ENCODE assay signal across 11 mouse cellular contexts in the genomic region with DNA sequence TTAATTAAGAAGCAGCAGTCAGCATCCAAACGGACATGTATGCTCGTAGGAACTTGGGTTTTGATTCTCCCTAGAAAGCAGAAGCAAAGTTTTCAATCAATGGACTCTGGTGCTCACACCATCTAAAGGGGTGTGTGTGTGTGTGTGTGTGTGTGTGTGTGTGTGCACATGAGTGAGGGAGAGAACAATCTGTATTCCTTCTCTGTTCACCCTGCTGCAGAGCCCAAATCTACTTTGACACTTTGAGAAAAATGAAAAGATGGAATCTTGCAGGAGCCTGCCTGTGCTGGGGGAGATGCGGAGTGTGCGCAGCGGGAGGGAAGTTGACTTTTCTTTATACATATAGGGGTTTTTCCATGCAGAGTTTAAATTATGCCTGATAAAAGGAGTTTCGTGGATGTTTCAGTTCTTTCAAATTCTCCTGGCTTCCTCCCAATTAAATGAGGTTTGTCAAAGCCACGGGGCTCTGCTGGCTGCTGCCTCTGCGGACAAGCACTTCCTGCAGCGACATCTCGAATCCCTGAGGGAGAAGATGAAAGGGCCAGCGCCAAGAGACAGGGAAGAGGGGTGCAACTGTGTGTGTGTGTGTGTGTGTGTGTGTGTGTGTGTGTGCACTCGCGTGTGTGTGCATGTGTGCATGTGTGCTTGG.
DNase-seq lines count a peak whose midpoint lies in the region; ATAC-seq and TF ChIP-seq lines count a peak whose summit lies in the region.
"Had no signal": no experiment of that assay in that cellular context is flagged by ENCODE, and none has a peak within 500 bp of the region (broad histone marks: within the 10 kb centered on the region; RNA-seq: fewer than 3 reads in every experiment).

No protein-coding gene starts in this region.

- no peaks in the 10 kb centered on the region for H3K27me3 ChIP-seq in lung, embryonic 14.5 days (ENCODE audit: insufficient read depth, low read length)
- no peaks in the 10 kb centered on the region for H3K27me3 ChIP-seq in embryonic facial prominence, embryonic 14.5 days (replicated peaks; ENCODE audit: control insufficient read depth, insufficient read depth, low read length)
- H3K27me3 ChIP-seq in hindbrain, embryonic 11.5 days (ENCODE audit: control insufficient read depth, insufficient read depth, low read length), result no peaks in the 10 kb centered on the region
- no peaks in the 10 kb centered on the region for H3K27me3 ChIP-seq in midbrain, embryonic 15.5 days (replicated peaks)

- no peak for TF ChIP-seq CTCF in lung, embryonic 14.5 days (IDR thresholded peaks at IDR 0.05; ENCODE audit: low read depth)

- H3K4me1 ChIP-seq in lung, embryonic 14.5 days (ENCODE audit: insufficient read depth), result peaks cover 15% of the 10 kb centered on the region
- peaks cover 42% of the 10 kb centered on the region for H3K4me1 ChIP-seq in embryonic facial prominence, embryonic 14.5 days (ENCODE audit: control insufficient read depth, insufficient read depth, low read length)
- peaks cover 9% of the 10 kb centered on the region for H3K4me1 ChIP-seq in hindbrain, embryonic 11.5 days (replicated peaks; ENCODE audit: control insufficient read depth, insufficient read depth, low read length)
- peaks cover 31% of the 10 kb centered on the region for H3K4me1 ChIP-seq in midbrain, embryonic 15.5 days

- WGBS in lung, embryonic 14.5 days, result 19% methylated on average over 13 of the region's 13 CpGs
- 15% methylated on average over 13 of the region's 13 CpGs for WGBS in embryonic facial prominence, embryonic 14.5 days
- 28% methylated on average over 11 of the region's 13 CpGs for WGBS in hindbrain, embryonic 11.5 days
- 18% methylated on average over 13 of the region's 13 CpGs for WGBS in midbrain, embryonic 15.5 days

- no peak overlapping the region for H3K4me3 ChIP-seq in lung, embryonic 14.5 days (ENCODE audit: low read depth, low read length)
- no peak overlapping the region for H3K4me3 ChIP-seq in embryonic facial prominence, embryonic 14.5 days (ENCODE audit: low read depth, low read length)
- no peak overlapping the region for H3K4me3 ChIP-seq in hindbrain, embryonic 11.5 days (ENCODE audit: low read depth, low read length)
- no peak overlapping the region for H3K4me3 ChIP-seq in midbrain, embryonic 15.5 days

- no peaks in the 10 kb centered on the region for H3K36me3 ChIP-seq in lung, embryonic 14.5 days (ENCODE audit: insufficient read depth)
- H3K36me3 ChIP-seq in embryonic facial prominence, embryonic 14.5 days (ENCODE audit: control insufficient read depth, insufficient read depth, low read length), result no peaks in the 10 kb centered on the region
- no peaks in the 10 kb centered on the region for H3K36me3 ChIP-seq in hindbrain, embryonic 11.5 days (ENCODE audit: control insufficient read depth, insufficient read depth, low read length)
- H3K36me3 ChIP-seq in midbrain, embryonic 15.5 days (replicated peaks), result no peaks in the 10 kb centered on the region

- no peak overlapping the region for H3K9ac ChIP-seq in lung, embryonic 14.5 days
- H3K9ac ChIP-seq in embryonic facial prominence, embryonic 14.5 days (ENCODE audit: low read depth, low read length), result 0 out of 2 replicates have a peak overlapping the region, but pooled peaks have one; percentile 8
- 0 out of 2 replicates have a peak overlapping the region, but pooled peaks have one; percentile 11 for H3K9ac ChIP-seq in hindbrain, embryonic 11.5 days (ENCODE audit: low read depth, low read length)
- peak overlapping the region; percentile 23; the same call in 1 of the 2 replicates for H3K9ac ChIP-seq in midbrain, embryonic 15.5 days

- H3K4me2 ChIP-seq in lung, embryonic 14.5 days, result peak overlapping the region; percentile 29
- H3K4me2 ChIP-seq in embryonic facial prominence, embryonic 14.5 days (ENCODE audit: low read depth, low read length), result peak overlapping the region; percentile 36
- no peak overlapping the region for H3K4me2 ChIP-seq in hindbrain, embryonic 11.5 days (replicated peaks; ENCODE audit: low read depth, low read length)
- H3K4me2 ChIP-seq in midbrain, embryonic 15.5 days, result peak overlapping the region; percentile 24

- no peaks in the 10 kb centered on the region for H3K9me3 ChIP-seq in lung, embryonic 14.5 days (ENCODE audit: low read depth, low read length)
- H3K9me3 ChIP-seq in embryonic facial prominence, embryonic 14.5 days (ENCODE audit: control insufficient read depth, low read length), result no peaks in the 10 kb centered on the region
- H3K9me3 ChIP-seq in hindbrain, embryonic 11.5 days (ENCODE audit: control insufficient read depth, low read length), result no peaks in the 10 kb centered on the region
- H3K9me3 ChIP-seq in midbrain, embryonic 15.5 days, result no peaks in the 10 kb centered on the region

- DNase-seq in lung, embryonic 14.5 days, result peak; percentile 86
- no peak for DNase-seq in lung, postnatal 25 days (ENCODE audit: low spot score)
- peak; percentile 69 for DNase-seq in embryonic facial prominence, embryonic 14.5 days (ENCODE audit: low spot score)
- peak; percentile 14 for DNase-seq in hindbrain, embryonic 11.5 days (ENCODE audit: low spot score)
- no peak for DNase-seq in urinary bladder, postnatal 10 days (ENCODE audit: low spot score)
- no peak for DNase-seq in thymus, postnatal 10 days (ENCODE audit: low spot score in 2 of 2)
- DNase-seq: heart, postnatal 36 days; lung, adult 2 months; thymus, postnatal 4 days had no signal

- H3K27ac ChIP-seq in lung, embryonic 14.5 days (ENCODE audit: low read depth), result peak overlapping the region; percentile 56; the same call in 1 of the 2 replicates
- no peak overlapping the region for H3K27ac ChIP-seq in embryonic facial prominence, embryonic 14.5 days (replicated peaks; ENCODE audit: low read depth, low read length)
- H3K27ac ChIP-seq in hindbrain, embryonic 11.5 days (ENCODE audit: low read depth, low read length), result no peak overlapping the region
- H3K27ac ChIP-seq in midbrain, embryonic 15.5 days, result peak overlapping the region; percentile 81

- peak; percentile 47; the same call in 1 of the 2 replicates for ATAC-seq in lung, embryonic 14.5 days (ENCODE audit: insufficient read depth)
- ATAC-seq in embryonic facial prominence, embryonic 14.5 days (ENCODE audit: low read depth), result no peak
- ATAC-seq in hindbrain, embryonic 11.5 days (ENCODE audit: low FRiP score), result no peak
- peak; percentile 74 for ATAC-seq in midbrain, embryonic 15.5 days (replicated peaks)
- no peak for ATAC-seq in inflammation-experienced regulatory T-cells, adult 6 months

Comparison
In these comparisons a context has a peak if more than half of its experiments do, and no peak if none do; other contexts are left out.
1. DNase-seq: peak in lung, embryonic 14.5 days (single experiment), embryonic facial prominence, embryonic 14.5 days (single experiment) and hindbrain, embryonic 11.5 days (single experiment); none in lung, postnatal 25 days (single experiment), urinary bladder, postnatal 10 days (single experiment) and thymus, postnatal 10 days (0 of 2).
2. ATAC-seq: peak in lung, embryonic 14.5 days (single experiment) and midbrain, embryonic 15.5 days (single experiment); none in embryonic facial prominence, embryonic 14.5 days (single experiment), hindbrain, embryonic 11.5 days (single experiment) and inflammation-experienced regulatory T-cells, adult 6 months (single experiment).
3. H3K27ac ChIP-seq: peak in lung, embryonic 14.5 days (single experiment) and midbrain, embryonic 15.5 days (single experiment); none in embryonic facial prominence, embryonic 14.5 days (single experiment) and hindbrain, embryonic 11.5 days (single experiment).